Mouse (Mus musculus) NIH3T3 (cell line): ENCODE results near the gene Ntmt1.

Experiments used
- DNase-seq: peaks from one replicate; pipeline ENCODE4 v3.0.0-alpha.2; 2012; ENCODE audit warnings: low read depth

Gene Ntmt1

GRCm38 (mm10) chr2:30784078-30784994 is 23.3 kb upstream of the Ntmt1 start:
- DNase-seq = no peak

- no peak for DNase-seq
Measured at GRCm38 (mm10) chr2:30787466-30787865, 20.2 kb upstream of the Ntmt1 start.

DNA sequence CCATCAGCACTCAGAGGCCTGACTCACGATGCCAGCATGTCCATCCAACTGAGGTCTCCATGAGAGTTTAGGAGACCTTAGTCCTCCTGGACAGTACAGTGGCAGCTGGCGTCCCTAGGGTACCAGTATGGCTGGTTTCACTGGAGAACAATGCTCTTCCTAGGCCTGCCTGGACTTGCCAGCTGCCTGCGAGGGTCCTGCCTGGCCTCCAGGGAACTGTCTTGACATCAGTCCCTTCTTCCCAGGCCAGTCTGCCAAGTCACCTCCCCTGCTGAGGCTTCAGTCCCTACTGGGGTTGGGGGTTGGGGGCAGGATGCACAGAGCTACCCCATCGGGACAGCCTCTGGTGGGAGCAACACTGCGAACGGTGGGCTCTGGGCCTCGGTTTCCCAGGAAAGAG is 15.6 kb upstream of the Ntmt1 start:
- DNase-seq = no peak

- peak; percentile 97 for DNase-seq
Measured at GRCm38 (mm10) chr2:30794179-30795108, 13.2 kb upstream of the Ntmt1 start.

DNA sequence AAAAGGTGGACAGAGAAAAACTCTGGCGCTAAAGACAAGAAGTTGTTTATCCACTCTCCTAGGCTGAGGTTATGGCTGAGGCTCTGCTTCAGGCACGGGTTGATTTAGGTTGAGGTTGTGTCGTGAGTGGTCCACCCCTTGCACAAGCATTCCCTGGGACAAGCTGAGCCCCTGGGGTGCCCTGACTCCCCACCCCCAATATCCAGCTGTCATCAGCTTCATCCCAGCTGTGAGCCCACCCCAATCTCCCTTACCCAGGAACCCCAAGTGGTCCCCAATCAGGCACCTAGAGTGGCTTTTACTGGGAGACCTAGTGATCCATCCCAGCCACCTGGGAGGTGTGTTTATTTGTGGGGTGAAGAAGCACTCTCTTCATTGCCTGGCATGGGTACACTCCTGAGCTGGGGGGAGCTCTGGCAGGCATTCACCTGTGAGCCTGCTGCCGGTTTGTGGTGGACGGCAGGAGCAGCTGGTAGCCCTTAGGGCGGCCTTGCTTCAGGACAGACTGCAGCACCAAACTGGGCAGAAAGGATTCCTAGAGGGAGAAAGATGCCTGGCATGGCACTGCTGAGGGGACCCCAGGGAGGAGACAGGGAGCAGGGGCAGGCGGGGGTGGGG is 12.2 kb upstream of the Ntmt1 start:
- no peak for DNase-seq

- peak; percentile 34 for DNase-seq
Measured at GRCm38 (mm10) chr2:30795889-30796275, 11.7 kb upstream of the Ntmt1 start.

DNA sequence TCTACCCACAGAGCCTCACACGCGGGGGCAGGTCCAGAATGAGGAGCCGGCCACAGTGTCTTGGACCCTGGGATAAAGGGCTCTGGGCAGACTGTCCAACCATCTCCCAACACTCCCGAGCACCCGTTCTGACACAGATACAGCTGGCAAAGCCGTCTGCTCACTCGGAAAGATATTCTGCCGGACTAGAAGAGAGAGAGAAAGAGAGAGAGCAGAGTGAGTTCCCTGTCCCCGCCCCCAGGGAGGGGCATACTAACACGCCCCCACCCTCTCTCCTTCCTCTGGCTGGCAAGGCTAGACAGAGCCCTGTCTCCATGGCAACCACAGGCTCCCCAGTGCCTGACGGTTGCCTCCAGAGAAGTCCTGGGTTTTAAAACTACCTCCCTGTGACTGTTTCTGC is 11.2 kb upstream of the Ntmt1 start:
- peak; percentile 95 for DNase-seq

GRCm38 (mm10) chr2:30799456-30799855 is 8.2 kb upstream of the Ntmt1 start:
- no peak for DNase-seq

DNA sequence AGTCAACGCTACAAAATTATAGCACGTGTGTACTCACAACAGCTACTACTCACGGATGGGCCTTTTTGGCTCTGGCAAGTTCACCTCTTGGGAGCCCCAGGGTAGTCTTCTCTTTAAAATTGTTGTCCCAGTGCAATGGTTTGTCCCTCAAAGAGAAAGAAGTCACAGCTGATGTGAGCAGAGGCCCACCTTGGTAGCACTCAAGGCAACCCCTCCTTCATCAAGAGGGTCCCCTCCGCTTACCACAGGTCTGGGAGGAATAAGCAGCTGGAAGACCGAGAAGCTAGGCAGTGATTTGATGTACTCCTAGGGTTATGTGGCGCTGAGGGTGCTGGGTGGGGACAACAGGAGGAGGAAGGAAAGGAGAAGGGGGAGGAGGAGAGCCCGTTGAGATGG is 7.0 kb upstream of the Ntmt1 start:
- DNase-seq = no peak

- no peak for DNase-seq
Measured at GRCm38 (mm10) chr2:30801067-30801852, 6.4 kb upstream of the Ntmt1 start.

- no peak for DNase-seq
Measured at GRCm38 (mm10) chr2:30803604-30804003, 4.0 kb upstream of the Ntmt1 start, which contains the start of gene 1700001O22Rik. Gene 1700001O22Rik, minus strand, starts transcription at chr2:30803661.

GRCm38 (mm10) chr2:30805983-30806382 is 1.6 kb upstream of the Ntmt1 start:
- no peak for DNase-seq

DNA sequence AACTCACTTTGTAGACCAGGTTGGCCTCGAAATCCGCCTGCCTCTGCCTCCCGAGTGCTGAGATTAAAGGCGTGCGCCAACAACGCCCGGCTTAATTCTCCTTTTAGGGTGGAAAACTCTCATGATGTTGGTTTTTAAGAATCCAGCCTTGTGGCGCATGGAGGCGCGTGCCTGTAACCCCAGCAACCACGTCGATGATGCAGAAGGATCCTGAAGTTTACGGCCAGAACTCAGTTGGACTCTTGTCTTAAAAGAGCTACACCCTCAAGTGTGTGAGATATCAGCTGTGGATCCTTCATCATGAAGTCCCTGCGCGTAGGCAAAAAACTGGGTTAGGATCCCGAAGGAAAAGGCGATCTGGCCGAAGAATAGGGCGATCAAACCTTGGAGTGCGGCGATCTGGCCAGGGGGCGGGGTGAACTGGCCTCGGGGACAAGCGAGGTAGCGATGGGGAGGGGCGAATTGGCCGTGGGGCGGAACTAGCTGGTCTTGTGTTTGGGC is 429 bp upstream of the Ntmt1 start:
- no peak for DNase-seq

GRCm38 (mm10) chr2:30808296-30808655 is 650 bp downstream of the Ntmt1 start:
- DNase-seq = peak; percentile 36

DNA sequence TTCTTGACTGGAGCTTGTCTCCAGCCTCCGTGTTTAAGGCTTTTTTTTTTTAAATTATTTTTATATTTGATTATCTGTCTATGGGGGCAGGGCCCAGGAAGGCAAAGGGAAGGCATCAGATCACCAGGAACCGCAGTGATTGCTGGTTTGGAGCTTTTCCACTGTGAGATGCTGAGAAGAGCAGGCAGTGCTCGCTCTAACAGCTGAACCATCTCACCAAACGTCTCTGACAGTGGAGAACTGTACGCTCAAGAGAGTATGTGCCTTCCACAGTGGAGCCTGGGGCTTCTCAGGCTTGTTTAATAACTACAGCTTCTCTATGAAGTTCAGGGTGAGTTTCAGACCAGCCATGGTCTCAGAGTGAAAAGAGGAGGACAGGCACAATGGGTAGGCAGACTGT is 1.9 kb downstream of the Ntmt1 start:
- DNase-seq = no peak

DNA sequence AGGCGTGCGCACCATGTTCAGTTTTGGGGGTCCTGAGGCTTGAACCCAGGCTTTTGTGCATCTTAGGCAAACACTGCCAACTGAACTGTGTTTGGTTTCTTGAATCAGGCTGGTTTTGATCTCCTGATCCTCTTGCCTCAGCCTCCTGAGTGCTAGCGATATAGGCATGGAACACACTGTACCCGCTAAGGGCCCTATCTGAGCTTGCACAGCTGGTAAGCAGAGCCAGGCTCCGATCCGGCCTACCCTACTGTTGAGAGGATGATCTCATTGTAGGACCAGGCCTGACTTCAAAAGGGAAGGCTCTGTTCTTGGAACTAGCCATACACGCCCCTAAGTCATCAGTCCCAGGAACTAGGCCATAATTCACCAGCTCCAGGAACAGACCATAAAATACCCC is 2.9 kb downstream of the Ntmt1 start:
- DNase-seq = no peak

DNA sequence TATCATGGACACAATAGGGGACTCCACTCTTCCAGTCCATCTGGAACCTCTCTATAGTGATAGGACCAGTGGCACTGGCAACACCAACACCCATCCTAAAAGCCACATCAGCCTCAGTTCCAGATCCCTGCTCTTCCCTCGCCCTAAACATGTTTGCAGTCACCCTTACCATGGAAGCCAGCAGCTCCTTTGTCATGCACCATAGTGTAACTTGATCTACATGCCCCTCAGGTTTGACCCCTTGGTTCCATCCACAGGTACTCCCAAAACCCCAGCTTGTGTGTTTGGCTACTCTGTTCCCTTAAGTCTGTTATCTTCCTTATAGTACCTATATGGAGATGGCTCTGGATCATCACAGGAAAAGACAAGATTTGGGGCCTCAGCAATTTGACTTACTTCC is 8.8 kb downstream of the Ntmt1 start:
- DNase-seq = no peak

GRCm38 (mm10) chr2:30819873-30820272 is 12.2 kb downstream of the Ntmt1 start:
- no peak for DNase-seq

DNA sequence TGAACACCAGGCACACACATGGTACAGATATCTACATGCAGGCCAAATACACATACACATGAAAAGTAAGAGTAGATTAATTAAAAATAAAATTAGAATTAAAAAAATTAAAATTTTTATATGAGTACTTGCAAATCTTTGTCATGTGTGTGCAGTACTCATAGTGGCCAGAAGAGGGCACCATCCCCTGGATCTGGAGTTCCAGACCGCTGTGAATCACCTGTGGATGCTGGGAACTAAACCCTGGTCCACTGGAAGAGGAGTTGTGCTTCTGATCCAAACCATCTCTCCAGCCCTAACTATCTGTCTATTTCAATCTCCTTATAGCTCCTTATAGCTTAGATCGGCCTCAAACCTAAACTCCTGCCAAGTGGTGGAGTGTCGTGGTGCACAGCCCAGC is 13.4 kb downstream of the Ntmt1 start:
- DNase-seq = no peak

DNA sequence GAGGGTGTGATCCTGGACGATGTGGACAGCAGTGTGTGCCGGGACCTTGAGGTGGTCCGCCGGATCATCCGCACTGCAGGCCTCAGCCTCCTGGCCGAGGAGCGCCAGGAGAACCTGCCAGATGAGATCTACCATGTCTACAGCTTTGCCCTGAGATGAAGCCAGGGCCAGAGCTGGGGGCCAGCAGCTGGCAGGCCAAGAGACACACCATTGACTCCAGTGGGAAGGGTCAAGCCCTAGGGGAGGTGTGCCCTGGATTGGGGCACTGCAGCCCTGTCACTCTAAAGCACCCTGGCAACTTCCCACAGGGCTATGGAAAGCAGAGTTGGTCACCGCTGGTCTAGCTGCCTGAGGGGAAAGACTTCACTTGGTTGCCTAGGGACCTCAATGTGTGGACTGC is 14.8 kb downstream of the Ntmt1 start:
- DNase-seq = no peak

DNA sequence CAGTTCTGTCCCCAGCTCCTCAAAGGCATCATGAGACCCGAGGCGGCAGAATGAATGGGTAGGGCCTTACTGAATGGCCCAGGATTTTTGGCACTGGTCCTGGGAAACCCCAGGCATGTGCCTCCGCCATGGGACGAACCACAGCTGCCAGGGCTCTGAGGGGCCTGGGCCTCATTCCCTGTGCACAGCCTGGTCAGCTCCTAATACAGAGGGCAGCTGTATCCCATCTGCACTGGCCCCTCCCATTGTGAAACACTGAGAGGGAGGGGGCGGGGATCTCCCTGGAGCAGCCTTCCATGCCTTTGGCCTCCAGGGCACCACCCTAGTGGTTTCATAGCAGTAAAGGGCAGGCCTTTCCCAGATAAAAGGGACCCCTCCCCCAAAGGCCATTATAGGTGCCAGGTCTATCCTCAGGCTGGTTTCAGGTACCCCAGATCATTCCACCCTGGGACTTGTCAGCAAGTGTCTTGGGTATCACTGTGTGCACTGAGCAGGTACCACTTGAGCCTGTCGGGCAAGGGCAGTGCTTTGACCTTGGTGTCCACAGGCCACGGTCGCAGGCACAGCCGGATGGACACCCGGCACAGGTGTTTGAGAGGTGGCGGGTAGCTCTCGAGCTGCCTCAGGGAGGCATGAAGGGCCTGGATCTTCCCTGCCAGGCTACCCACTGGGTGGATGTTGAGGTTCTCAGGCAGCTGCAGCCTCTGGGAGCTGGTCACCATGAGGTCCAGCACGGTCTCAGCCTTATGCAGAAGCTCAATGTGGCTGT is 15.9 kb downstream of the Ntmt1 start:
- DNase-seq = peak; percentile 77
